Mouse (Mus musculus) neural tube, embryonic 14.5 days (tissue): ENCODE results near the gene Zfp385b. TPM values are rescaled to one million over a fixed set of nuclear protein-coding genes. Genes with fewer than 3 reads are reported as not detected.
"Not testable (repeated sequence)": the region's sequence is repeated elsewhere in the genome, so short reads cannot be mapped to it uniquely, and the experiment has no call there.

ENCODE experiments used
- ATAC-seq: fragments of 200-750 bp; cut with Nextera tagmentation; 2 replicates; pipeline ENCODE4 v1.8.0; 2017; ENCODE audit warnings: low read depth, mild to moderate bottlenecking, moderate TSS enrichment, moderate library complexity
- H3K27ac ChIP-seq: fragments of 300-500 bp; sonication (generic); 2 replicates; pipeline ENCODE4 v1.5.1; 2014; ENCODE audit warnings: low read depth, mild to moderate bottlenecking, control low read depth, low read length, moderate library complexity, mixed read lengths
- H3K27me3 ChIP-seq: fragments of 300-500 bp; sonication (generic); 2 replicates; pipeline ENCODE4 v1.6.1; 2014; ENCODE audit warnings: low read length; ENCODE audit not compliant: control insufficient read depth, insufficient read depth
- H3K36me3 ChIP-seq: fragments of 300-500 bp; sonication (generic); 2 replicates; pipeline ENCODE4 v1.6.1; 2014; ENCODE audit warnings: low read length, mixed read lengths; ENCODE audit not compliant: control insufficient read depth, insufficient read depth
- H3K4me1 ChIP-seq: fragments of 300-500 bp; sonication (generic); 2 replicates; pipeline ENCODE4 v1.6.1; 2014; ENCODE audit warnings: low read length; ENCODE audit not compliant: control insufficient read depth, insufficient read depth
- H3K4me2 ChIP-seq: fragments of 300-500 bp; sonication (generic); 2 replicates; pipeline ENCODE4 v1.6.1; 2014; ENCODE audit warnings: mild to moderate bottlenecking, low read depth, low read length, control low read depth
- H3K4me3 ChIP-seq: fragments of 300-500 bp; sonication (generic); 2 replicates; pipeline ENCODE4 v1.5.1; 2014; ENCODE audit warnings: low read depth, low read length, control low read depth, mixed read lengths
- H3K9ac ChIP-seq: fragments of 300-500 bp; sonication (generic); replicated peaks from 2 replicates; pipeline ENCODE4 v1.6.1; 2014; ENCODE audit warnings: low read depth, mild to moderate bottlenecking, control low read depth, low read length, mixed read lengths
- H3K9me3 ChIP-seq: fragments of 300-500 bp; sonication (generic); 2 replicates; pipeline ENCODE4 v1.6.1; 2016; ENCODE audit warnings: low read length; ENCODE audit not compliant: control insufficient read depth
- WGBS: fragments of 180-500 bp; shearing (Covaris S2); extraction: QIAGEN DNeasy Blood & Tissue Kit; methylation state at CpG from one replicate; pipeline ENCODE4 v1.1.7; 2014; 5-methylcytosine and 5-hydroxymethylcytosine counted together
- polyA plus RNA-seq: library from polyadenylated mRNA; unstranded; fragments of >200 nt; fragmentation: Nextera tagmentation; extraction: Ambion mirVana; gene quantifications from 2 replicates; pipeline ENCODE4 v1.2.1, GENCODE M21; 2014

The Zfp385b gene
- polyA plus RNA-seq, 1 experiment from 2014 or later: 18.4 TPM

DNA sequence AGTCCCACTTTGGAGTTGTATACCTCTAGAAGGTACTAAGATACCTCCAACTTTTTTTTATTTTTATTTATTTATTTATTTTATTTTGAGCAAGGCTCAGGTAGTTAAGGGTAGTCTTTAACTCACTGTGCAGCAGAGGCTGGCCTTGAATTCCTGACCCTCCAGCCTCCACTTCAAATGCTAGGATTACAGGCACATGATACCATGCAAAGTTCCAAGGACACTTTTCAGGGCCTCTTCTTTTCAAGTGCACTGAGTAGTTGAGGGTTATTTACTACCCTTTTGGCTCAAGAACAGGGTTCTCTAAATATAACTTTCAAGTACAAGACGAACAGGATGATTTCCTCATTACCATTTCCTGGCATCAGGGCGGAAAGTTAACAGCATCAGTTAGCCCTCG, 365.7 kb downstream of the Zfp385b start:
- WGBS: 83% methylated on average over 3 of the region's 3 CpGs
- no peaks in the 10 kb centered on the region for H3K9me3 ChIP-seq
- no peaks in the 10 kb centered on the region for H3K27me3 ChIP-seq
- no peaks in the 10 kb centered on the region for H3K36me3 ChIP-seq
- H3K9ac ChIP-seq: no peak overlapping the region
- peaks cover 4% of the 10 kb centered on the region; the same call in 1 of the 2 replicates for H3K4me1 ChIP-seq
- H3K4me2 ChIP-seq: no peak overlapping the region
- ATAC-seq: no peak
- H3K4me3 ChIP-seq: no peak overlapping the region
- H3K27ac ChIP-seq: no peak overlapping the region

DNA sequence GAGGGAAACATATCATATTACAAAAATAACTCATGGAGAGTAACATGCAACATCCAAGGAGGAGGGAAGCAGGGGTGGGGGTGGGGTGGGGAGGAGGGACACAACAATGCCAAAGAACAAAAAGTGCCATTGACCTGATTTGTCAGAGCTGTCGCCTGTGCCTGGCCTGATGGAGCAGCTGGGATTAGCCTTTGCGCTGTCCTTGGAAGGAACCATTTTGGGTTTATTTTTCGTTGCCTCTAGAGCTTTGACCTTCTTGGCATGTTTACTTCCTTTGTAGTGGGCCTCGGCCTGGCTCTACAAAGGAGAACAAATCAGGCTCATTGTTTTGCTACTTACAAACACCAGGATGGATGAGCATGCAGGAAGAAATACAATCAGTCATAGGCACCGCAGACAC, 369.4 kb downstream of the Zfp385b start:
- H3K4me2 ChIP-seq, H3K36me3 ChIP-seq, H3K9me3 ChIP-seq, H3K27me3 ChIP-seq, H3K4me3 ChIP-seq, H3K9ac ChIP-seq, H3K27ac ChIP-seq, ATAC-seq: not testable (repeated sequence)
- 39% methylated on average over 5 of the region's 5 CpGs for WGBS
- peaks cover 12% of the 10 kb centered on the region; the same call in 1 of the 2 replicates for H3K4me1 ChIP-seq

DNA sequence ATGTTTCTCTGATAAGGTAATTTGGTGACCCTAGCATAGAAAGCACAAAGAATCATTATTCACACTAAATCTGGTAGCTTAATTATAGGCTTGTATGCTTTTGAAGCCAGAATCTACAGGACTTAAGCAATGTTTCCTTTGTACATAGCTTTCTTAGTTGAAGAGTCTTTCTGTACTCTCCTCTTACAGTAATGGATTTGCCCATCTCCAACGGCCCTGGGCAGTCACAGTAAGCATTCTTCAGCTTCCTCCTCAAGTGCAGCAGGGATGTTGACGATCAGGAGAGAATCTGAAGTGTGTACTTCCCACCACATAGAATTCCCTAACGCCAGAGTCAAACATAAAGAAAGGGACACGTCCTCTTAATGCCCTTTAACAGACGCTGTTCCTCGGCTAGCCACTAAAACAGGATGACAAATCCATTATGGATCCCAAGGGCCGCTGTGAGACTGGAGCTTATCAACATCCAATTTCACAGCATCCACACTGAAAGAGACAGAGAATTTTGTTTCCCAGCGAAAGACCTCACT, 370.4 kb downstream of the Zfp385b start:
- no peak overlapping the region for H3K9ac ChIP-seq
- no peaks in the 10 kb centered on the region for H3K36me3 ChIP-seq
- no peak overlapping the region for H3K4me2 ChIP-seq
- 0 out of 2 replicates have a peak, but pooled peaks have one; percentile 15 for ATAC-seq
- H3K9me3 ChIP-seq: no peaks in the 10 kb centered on the region
- H3K27me3 ChIP-seq: no peaks in the 10 kb centered on the region
- peak overlapping the region; percentile 56; the same call in 1 of the 2 replicates for H3K27ac ChIP-seq
- no peak overlapping the region for H3K4me3 ChIP-seq
- H3K4me1 ChIP-seq: peaks cover 14% of the 10 kb centered on the region; the same call in 1 of the 2 replicates
- WGBS: 12% methylated on average over 8 of the region's 8 CpGs

DNA sequence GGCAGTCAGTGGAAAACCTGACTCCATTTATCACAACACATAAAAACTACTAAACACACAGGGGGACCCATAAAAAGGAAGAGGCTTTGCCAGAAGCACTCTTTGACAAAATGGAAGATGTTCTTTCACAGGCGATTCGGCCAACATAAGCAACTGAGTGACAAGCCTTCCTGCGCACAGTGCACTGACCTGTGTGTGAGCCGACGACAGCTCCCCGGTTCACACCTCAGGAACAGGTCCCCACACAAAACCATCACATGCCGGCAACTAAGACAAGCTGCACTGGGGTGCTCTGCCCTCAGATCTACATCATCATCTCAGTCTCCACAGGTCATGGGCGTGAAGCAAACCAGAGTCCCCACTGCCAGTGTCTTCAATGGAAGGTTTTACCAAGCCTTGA, 375.2 kb downstream of the Zfp385b start:
- no peak overlapping the region for H3K4me2 ChIP-seq
- H3K27ac ChIP-seq: no peak overlapping the region
- no peaks in the 10 kb centered on the region for H3K36me3 ChIP-seq
- H3K4me3 ChIP-seq: no peak overlapping the region
- H3K4me1 ChIP-seq: peaks cover 16% of the 10 kb centered on the region; the same call in 1 of the 2 replicates
- no peaks in the 10 kb centered on the region for H3K27me3 ChIP-seq
- 80% methylated on average over 8 of the region's 8 CpGs for WGBS
- ATAC-seq: peak; percentile 6; the same call in 1 of the 2 replicates
- no peaks in the 10 kb centered on the region for H3K9me3 ChIP-seq
- no peak overlapping the region for H3K9ac ChIP-seq

DNA sequence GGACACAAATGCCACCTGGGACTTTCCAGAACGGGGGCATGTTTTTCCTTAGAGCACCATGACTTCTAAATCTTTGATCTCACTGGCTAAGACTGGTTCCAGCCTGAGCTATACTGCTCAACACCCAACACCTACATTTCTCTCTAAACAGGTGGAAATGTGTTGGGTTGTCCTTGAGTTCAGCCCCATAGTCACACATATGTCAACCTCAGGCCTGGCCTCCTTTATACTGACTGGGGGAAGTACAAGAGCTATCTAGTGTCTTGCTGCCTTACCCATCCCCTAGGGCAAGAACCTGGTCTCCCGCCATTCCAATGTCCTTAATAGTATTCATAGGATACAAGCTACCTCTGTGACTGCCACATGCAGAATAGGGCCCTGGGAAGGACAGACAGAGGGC, 378.8 kb downstream of the Zfp385b start:
- H3K27me3 ChIP-seq: no peaks in the 10 kb centered on the region
- no peaks in the 10 kb centered on the region for H3K36me3 ChIP-seq
- H3K4me2 ChIP-seq: no peak overlapping the region
- H3K4me1 ChIP-seq: 0 out of 2 replicates have a peak, but pooled peaks cover 4% of the 10 kb centered on the region
- H3K9me3 ChIP-seq: no peaks in the 10 kb centered on the region
- no peak for ATAC-seq
- 83% methylated on average over 2 of the region's 2 CpGs for WGBS
- H3K9ac ChIP-seq: no peak overlapping the region
- no peak overlapping the region for H3K27ac ChIP-seq
- H3K4me3 ChIP-seq: no peak overlapping the region

DNA sequence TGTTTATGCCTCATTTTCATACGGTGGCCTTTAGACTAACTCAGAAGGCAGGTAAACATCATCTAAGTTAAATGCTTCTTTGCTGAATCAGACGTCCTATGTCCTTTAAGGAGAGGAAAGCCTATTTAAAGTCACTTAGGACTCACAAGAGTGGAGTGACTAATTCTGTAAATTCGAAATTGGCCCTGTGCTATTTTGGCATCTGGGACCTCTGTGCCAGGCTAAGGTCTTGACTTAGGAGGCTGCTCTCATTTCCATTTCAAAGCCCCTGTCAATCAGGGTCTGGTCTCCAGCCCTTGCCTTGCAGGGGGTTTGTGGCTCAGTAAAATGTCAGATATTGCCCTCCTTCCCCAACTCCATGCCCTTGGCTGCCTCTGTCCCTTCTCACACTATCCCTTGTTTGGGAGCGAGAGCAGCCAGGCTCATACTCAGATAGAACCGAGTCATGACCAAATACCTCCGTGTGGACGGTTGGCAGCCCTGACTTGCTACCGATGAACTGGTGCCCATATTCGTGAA, 383.1 kb downstream of the Zfp385b start:
- H3K27me3 ChIP-seq: no peaks in the 10 kb centered on the region
- H3K36me3 ChIP-seq: no peaks in the 10 kb centered on the region
- no peak overlapping the region for H3K4me2 ChIP-seq
- no peak for ATAC-seq
- WGBS: 53% methylated on average over 9 of the region's 9 CpGs
- no peak overlapping the region for H3K27ac ChIP-seq
- H3K9me3 ChIP-seq: no peaks in the 10 kb centered on the region
- no peak overlapping the region for H3K9ac ChIP-seq
- no peaks in the 10 kb centered on the region for H3K4me1 ChIP-seq
- no peak overlapping the region for H3K4me3 ChIP-seq

DNA sequence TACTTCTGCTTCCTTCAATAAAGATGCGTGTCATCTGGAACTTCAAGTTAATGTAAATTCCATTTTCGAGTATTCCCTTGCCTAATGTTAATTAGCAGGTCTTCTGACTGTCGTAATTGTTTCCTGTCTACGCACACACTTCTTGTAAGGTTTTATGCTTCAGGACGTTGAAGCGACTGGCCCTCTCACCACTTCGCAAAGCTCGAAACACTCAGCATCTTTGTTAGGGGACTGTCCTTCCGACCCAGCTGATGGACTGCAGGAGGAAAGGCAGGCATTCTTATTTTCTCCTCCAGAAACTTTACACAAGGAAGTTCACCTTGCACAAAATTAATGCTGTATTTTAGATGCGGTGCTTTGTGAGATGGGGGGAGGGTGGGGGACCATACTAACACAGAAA, 400.0 kb downstream of the Zfp385b start:
- Histone ChIP-seq H3K4me2 (no peak overlapping the region), H3K27ac (no peak overlapping the region), H3K27me3 (no peaks in the 10 kb centered on the region), H3K9me3 (no peaks in the 10 kb centered on the region), H3K9ac (no peak overlapping the region), H3K4me1 (0 out of 2 replicates have a peak, but pooled peaks cover 3% of the 10 kb centered on the region), H3K4me3 (no peak overlapping the region), H3K36me3 (no peaks in the 10 kb centered on the region)
- no peak for ATAC-seq
- WGBS: 52% methylated on average over 10 of the region's 10 CpGs

DNA sequence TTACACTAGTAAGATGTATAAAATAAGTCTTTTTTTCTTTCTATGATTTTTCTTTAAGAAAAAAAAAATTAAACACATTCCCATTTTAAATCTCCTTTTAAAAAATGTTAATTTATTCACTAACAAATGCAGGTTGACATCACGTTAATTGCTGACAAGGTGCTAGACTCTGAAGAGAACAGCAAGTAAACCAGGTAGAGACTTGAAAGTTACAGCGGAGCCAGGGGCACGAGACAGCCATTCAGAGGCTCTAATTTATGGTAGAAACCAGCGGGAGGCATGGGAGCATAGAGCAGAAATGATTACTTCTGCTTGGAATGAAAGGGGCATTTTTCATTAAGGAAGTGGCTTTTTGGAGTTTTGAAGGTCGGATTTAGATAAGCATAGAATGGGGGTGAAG, 401.4 kb downstream of the Zfp385b start:
- Histone ChIP-seq H3K9me3 (no peaks in the 10 kb centered on the region), H3K4me2 (no peak overlapping the region), H3K4me1 (0 out of 2 replicates have a peak, but pooled peaks cover 3% of the 10 kb centered on the region), H3K36me3 (no peaks in the 10 kb centered on the region), H3K9ac (no peak overlapping the region), H3K27ac (no peak overlapping the region), H3K27me3 (no peaks in the 10 kb centered on the region), H3K4me3 (no peak overlapping the region)
- 31% methylated on average over 5 of the region's 5 CpGs for WGBS
- ATAC-seq: no peak

DNA sequence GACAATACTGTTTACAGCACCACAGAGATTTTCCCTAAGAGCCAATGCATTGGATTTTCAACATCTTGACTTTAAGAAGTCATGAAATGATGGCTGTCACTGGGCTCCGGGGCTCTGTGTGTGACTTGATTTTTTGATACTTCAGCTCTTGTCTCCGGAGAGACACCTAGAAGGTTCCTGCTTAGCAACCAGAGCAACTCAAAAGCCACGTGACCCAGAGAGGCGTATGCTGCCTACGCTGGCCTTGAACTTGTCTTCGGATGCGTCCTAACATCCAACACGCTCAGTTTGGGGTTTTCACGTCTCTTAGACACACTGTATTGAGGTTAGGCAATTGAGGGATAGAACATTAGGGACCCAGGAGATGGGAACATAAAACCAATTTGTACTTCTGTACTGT, 407.3 kb downstream of the Zfp385b start:
- no peak overlapping the region for H3K27ac ChIP-seq
- H3K9ac ChIP-seq: no peak overlapping the region
- no peak overlapping the region for H3K4me3 ChIP-seq
- H3K4me2 ChIP-seq: no peak overlapping the region
- ATAC-seq: no peak
- H3K27me3 ChIP-seq: no peaks in the 10 kb centered on the region
- H3K9me3 ChIP-seq: no peaks in the 10 kb centered on the region
- H3K36me3 ChIP-seq: no peaks in the 10 kb centered on the region
- H3K4me1 ChIP-seq: no peaks in the 10 kb centered on the region
- WGBS: 97% methylated on average over 9 of the region's 9 CpGs
